Mouse (Mus musculus): ENCODE measurements around the gene Eif4h. TPM values are rescaled to one million over a fixed set of nuclear protein-coding genes. Genes with fewer than 3 reads are reported as not detected.
"Not testable (repeated sequence)": the region's sequence is repeated elsewhere in the genome, so short reads cannot be mapped to it uniquely, and the experiment has no call there.

The Eif4h gene
- polyA plus RNA-seq, 1 experiment from 2014 or later, result 332 TPM

- H3K27ac ChIP-seq (ENCODE audit: low read depth, low read length), result no peak overlapping the region
- no peaks in the 10 kb centered on the region for H3K4me1 ChIP-seq (ENCODE audit: control insufficient read depth, insufficient read depth, low read depth, low read length)
- no peak overlapping the region for H3K4me3 ChIP-seq (ENCODE audit: low read length)
- H3K27me3 ChIP-seq (replicated peaks; ENCODE audit: control insufficient read depth, insufficient read depth, low read length), result no peaks in the 10 kb centered on the region
- WGBS, result 33% methylated on average over 8 of the region's 8 CpGs
- no peak overlapping the region for H3K4me2 ChIP-seq (ENCODE audit: low read length)
- no peak; the same call in 1 of the 2 replicates for ATAC-seq
- H3K9me3 ChIP-seq (ENCODE audit: control insufficient read depth, low read length), result no peaks in the 10 kb centered on the region
- peaks cover 33% of the 10 kb centered on the region for H3K36me3 ChIP-seq (ENCODE audit: control insufficient read depth, insufficient read depth, low read length)
- no peak overlapping the region for H3K9ac ChIP-seq (ENCODE audit: low read depth, low read length)
Observed at GRCm38 (mm10) chr5:134668495-134668894, 29.2 kb upstream of the Eif4h start.

GRCm38 (mm10) chr5:134656708-134657107, 17.4 kb upstream of the Eif4h start:
- Histone ChIP-seq H3K27ac (ENCODE audit: low read depth, low read length) (no peak overlapping the region), H3K4me2 (ENCODE audit: low read length) (no peak overlapping the region), H3K4me3 (ENCODE audit: low read length) (no peak overlapping the region), H3K27me3 (replicated peaks; ENCODE audit: control insufficient read depth, insufficient read depth, low read length) (no peaks in the 10 kb centered on the region), H3K4me1 (ENCODE audit: control insufficient read depth, insufficient read depth, low read depth, low read length) (no peaks in the 10 kb centered on the region; the same call in 1 of the 2 replicates), H3K9me3 (ENCODE audit: control insufficient read depth, low read length) (no peaks in the 10 kb centered on the region), H3K9ac (ENCODE audit: low read depth, low read length) (no peak overlapping the region), H3K36me3 (ENCODE audit: control insufficient read depth, insufficient read depth, low read length) (peaks cover 32% of the 10 kb centered on the region)
- WGBS, result 68% methylated on average over 4 of the region's 4 CpGs
- ATAC-seq, result no peak

- Histone ChIP-seq H3K4me1 (ENCODE audit: control insufficient read depth, insufficient read depth, low read depth, low read length) (no peaks in the 10 kb centered on the region; the same call in 1 of the 2 replicates), H3K4me3 (ENCODE audit: low read length) (no peak overlapping the region), H3K27ac (ENCODE audit: low read depth, low read length) (no peak overlapping the region), H3K9ac (ENCODE audit: low read depth, low read length) (no peak overlapping the region; the same call in 1 of the 2 replicates), H3K9me3 (ENCODE audit: control insufficient read depth, low read length) (no peaks in the 10 kb centered on the region), H3K27me3 (replicated peaks; ENCODE audit: control insufficient read depth, insufficient read depth, low read length) (no peaks in the 10 kb centered on the region), H3K36me3 (ENCODE audit: control insufficient read depth, insufficient read depth, low read length) (peaks cover 4% of the 10 kb centered on the region; the same call in 1 of the 2 replicates), H3K4me2 (ENCODE audit: low read length) (no peak overlapping the region)
- 59% methylated on average over 7 of the region's 7 CpGs for WGBS
- no peak for ATAC-seq
Observed at GRCm38 (mm10) chr5:134652015-134652414, 12.7 kb upstream of the Eif4h start.

DNA sequence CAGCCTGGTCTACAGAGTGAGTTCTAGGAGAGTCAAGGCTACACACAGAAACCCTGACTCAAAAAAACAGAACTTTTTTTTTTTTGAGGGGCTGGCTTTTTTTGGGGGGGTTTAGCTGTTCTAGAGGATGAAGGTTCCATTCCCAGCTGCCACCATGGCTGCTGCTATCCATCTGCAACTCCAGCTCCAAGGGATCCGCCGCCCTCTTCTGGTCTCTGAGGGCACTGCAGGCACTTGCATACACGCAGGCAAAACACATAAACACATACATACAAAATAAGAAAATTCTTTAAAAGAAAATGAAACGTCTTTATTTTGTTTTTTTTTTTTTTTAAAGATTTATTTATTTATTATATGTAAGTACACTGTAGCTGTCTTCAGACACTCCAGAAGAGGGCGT, 11.6 kb upstream of the Eif4h start:
- H3K4me2 ChIP-seq (ENCODE audit: low read length), result no peak overlapping the region
- 46% methylated on average over 4 of the region's 5 CpGs for WGBS

DNA sequence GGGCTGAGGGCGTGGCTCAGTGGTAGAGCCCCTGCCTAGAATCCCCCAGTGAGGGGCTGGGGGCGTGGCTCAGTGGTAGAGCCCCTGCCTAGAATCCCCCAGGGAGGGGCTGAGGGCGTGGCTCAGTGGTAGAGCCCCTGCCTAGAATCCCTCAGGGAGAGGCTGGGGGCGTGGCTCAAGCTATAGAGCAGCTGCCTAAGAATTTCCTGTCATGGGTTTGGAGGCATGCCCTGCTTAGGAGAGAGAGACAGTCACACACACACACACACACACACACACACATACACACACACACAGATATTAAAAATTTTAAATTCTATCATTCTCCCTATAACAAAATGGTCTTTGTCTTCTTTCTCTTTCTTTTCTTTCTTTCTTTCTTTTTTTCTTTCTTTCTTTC, 9.7 kb upstream of the Eif4h start:
- H3K27me3 ChIP-seq (replicated peaks; ENCODE audit: control insufficient read depth, insufficient read depth, low read length); H3K9me3 ChIP-seq (ENCODE audit: control insufficient read depth, low read length); H3K4me3 ChIP-seq (ENCODE audit: low read length); H3K4me2 ChIP-seq (ENCODE audit: low read length); H3K9ac ChIP-seq (ENCODE audit: low read depth, low read length); H3K4me1 ChIP-seq (ENCODE audit: control insufficient read depth, insufficient read depth, low read depth, low read length); H3K27ac ChIP-seq (ENCODE audit: low read depth, low read length); ATAC-seq; H3K36me3 ChIP-seq (ENCODE audit: control insufficient read depth, insufficient read depth, low read length): not testable (repeated sequence)
- 80% methylated on average over 3 of the region's 4 CpGs for WGBS

More for the DNA sequence above, 11.6 kb upstream of the Eif4h start:
- Histone ChIP-seq H3K9me3 (ENCODE audit: control insufficient read depth, low read length) (no peaks in the 10 kb centered on the region), H3K9ac (ENCODE audit: low read depth, low read length) (no peak overlapping the region), H3K4me3 (ENCODE audit: low read length) (no peak overlapping the region), H3K36me3 (ENCODE audit: control insufficient read depth, insufficient read depth, low read length) (no peaks in the 10 kb centered on the region), H3K27ac (ENCODE audit: low read depth, low read length) (no peak overlapping the region), H3K27me3 (replicated peaks; ENCODE audit: control insufficient read depth, insufficient read depth, low read length) (no peaks in the 10 kb centered on the region), H3K4me1 (ENCODE audit: control insufficient read depth, insufficient read depth, low read depth, low read length) (no peaks in the 10 kb centered on the region; the same call in 1 of the 2 replicates)
- no peak for ATAC-seq

GRCm38 (mm10) chr5:134647394-134647793, 8.1 kb upstream of the Eif4h start:
- no peaks in the 10 kb centered on the region for H3K36me3 ChIP-seq (ENCODE audit: control insufficient read depth, insufficient read depth, low read length)
- no peaks in the 10 kb centered on the region for H3K27me3 ChIP-seq (replicated peaks; ENCODE audit: control insufficient read depth, insufficient read depth, low read length)
- H3K9ac ChIP-seq (ENCODE audit: low read depth, low read length), result no peak overlapping the region
- H3K9me3 ChIP-seq (ENCODE audit: control insufficient read depth, low read length), result no peaks in the 10 kb centered on the region
- H3K4me2 ChIP-seq (ENCODE audit: low read length), result no peak overlapping the region
- no peak overlapping the region for H3K4me3 ChIP-seq (ENCODE audit: low read length)
- 69% methylated on average over 2 of the region's 2 CpGs for WGBS
- no peaks in the 10 kb centered on the region; the same call in 1 of the 2 replicates for H3K4me1 ChIP-seq (ENCODE audit: control insufficient read depth, insufficient read depth, low read depth, low read length)
- no peak overlapping the region for H3K27ac ChIP-seq (ENCODE audit: low read depth, low read length)
- ATAC-seq, result no peak

- 75% methylated on average over 4 of the region's 4 CpGs for WGBS
- no peak overlapping the region for H3K4me2 ChIP-seq (ENCODE audit: low read length)
- H3K9me3 ChIP-seq (ENCODE audit: control insufficient read depth, low read length), result no peaks in the 10 kb centered on the region
- H3K27me3 ChIP-seq (replicated peaks; ENCODE audit: control insufficient read depth, insufficient read depth, low read length), result no peaks in the 10 kb centered on the region
- H3K36me3 ChIP-seq (ENCODE audit: control insufficient read depth, insufficient read depth, low read length), result no peaks in the 10 kb centered on the region
- H3K4me3 ChIP-seq (ENCODE audit: low read length), result no peak overlapping the region
- no peak overlapping the region for H3K9ac ChIP-seq (ENCODE audit: low read depth, low read length)
- no peak for ATAC-seq
- H3K27ac ChIP-seq (ENCODE audit: low read depth, low read length), result no peak overlapping the region
- no peaks in the 10 kb centered on the region for H3K4me1 ChIP-seq (ENCODE audit: control insufficient read depth, insufficient read depth, low read depth, low read length)
Observed at GRCm38 (mm10) chr5:134646461-134646860, 7.2 kb upstream of the Eif4h start.

GRCm38 (mm10) chr5:134644643-134645118, 5.4 kb upstream of the Eif4h start:
- Histone ChIP-seq H3K9me3 (ENCODE audit: control insufficient read depth, low read length) (no peaks in the 10 kb centered on the region), H3K9ac (ENCODE audit: low read depth, low read length) (no peak overlapping the region), H3K27me3 (replicated peaks; ENCODE audit: control insufficient read depth, insufficient read depth, low read length) (no peaks in the 10 kb centered on the region), H3K27ac (ENCODE audit: low read depth, low read length) (0 out of 2 replicates have a peak overlapping the region, but pooled peaks have one; percentile 27), H3K4me2 (ENCODE audit: low read length) (no peak overlapping the region), H3K36me3 (ENCODE audit: control insufficient read depth, insufficient read depth, low read length) (no peaks in the 10 kb centered on the region), H3K4me3 (ENCODE audit: low read length) (no peak overlapping the region), H3K4me1 (ENCODE audit: control insufficient read depth, insufficient read depth, low read depth, low read length) (peaks cover 2% of the 10 kb centered on the region)
- ATAC-seq, result no peak
- WGBS, result 71% methylated on average over 8 of the region's 8 CpGs

DNA sequence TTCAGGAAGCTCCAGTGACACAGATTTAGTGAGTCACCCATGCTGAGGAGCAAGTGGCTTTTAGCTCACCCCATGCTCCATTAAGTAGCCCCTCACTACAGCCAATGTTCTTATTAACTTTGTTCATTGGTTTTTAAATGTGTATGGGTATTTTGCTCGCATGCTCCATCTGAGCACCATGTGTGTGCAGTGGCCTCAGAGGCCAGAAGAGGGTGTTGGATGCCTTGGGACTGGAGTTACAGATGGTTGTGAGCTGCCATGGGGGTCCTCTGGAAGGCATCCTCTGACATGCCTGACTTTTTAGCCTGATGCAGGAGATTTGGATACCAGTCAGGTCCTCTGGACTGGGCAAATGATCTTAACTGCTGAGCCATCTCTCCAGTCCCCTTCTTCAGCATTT, 4.8 kb upstream of the Eif4h start:
- 0 out of 2 replicates have a peak overlapping the region, but pooled peaks have one; percentile 27 for H3K27ac ChIP-seq (ENCODE audit: low read depth, low read length)
- H3K9ac ChIP-seq (ENCODE audit: low read depth, low read length), result no peak overlapping the region
- peaks cover 3% of the 10 kb centered on the region for H3K4me1 ChIP-seq (ENCODE audit: control insufficient read depth, insufficient read depth, low read depth, low read length)
- no peaks in the 10 kb centered on the region for H3K36me3 ChIP-seq (ENCODE audit: control insufficient read depth, insufficient read depth, low read length)
- H3K9me3 ChIP-seq (ENCODE audit: control insufficient read depth, low read length), result no peaks in the 10 kb centered on the region
- ATAC-seq, result no peak
- no peak overlapping the region for H3K4me2 ChIP-seq (ENCODE audit: low read length)
- 89% methylated on average over 1 of the region's 1 CpGs for WGBS
- no peak overlapping the region for H3K4me3 ChIP-seq (ENCODE audit: low read length)
- no peaks in the 10 kb centered on the region for H3K27me3 ChIP-seq (replicated peaks; ENCODE audit: control insufficient read depth, insufficient read depth, low read length)
